Comparison of ENCODE assay signal across 8 mouse cellular contexts in genomic region chr2:119113121-119113925, GRCm38 (mm10). TPM values are rescaled to one million over a fixed set of nuclear protein-coding genes. Genes with fewer than 3 reads are reported as not detected.
A peak's percentile ranks its signal among the peaks of the same experiment; 100 is the strongest.
DNase-seq lines count a peak whose midpoint lies in the region; ATAC-seq and TF ChIP-seq lines count a peak whose summit lies in the region.

No protein-coding gene starts in this region.

- peaks cover 24% of the 10 kb centered on the region for H3K36me3 ChIP-seq in lung, embryonic 14.5 days (ENCODE audit: insufficient read depth)
- H3K36me3 ChIP-seq in hindbrain, postnatal 0 days (ENCODE audit: insufficient read depth, low read length), result no peaks in the 10 kb centered on the region

- intact Hi-C loops in left cerebral cortex, postnatal 14 days (cut with DNase I), result no loop called here

- no peaks in the 10 kb centered on the region for H3K9me3 ChIP-seq in lung, embryonic 14.5 days (ENCODE audit: low read depth, low read length)
- H3K9me3 ChIP-seq in hindbrain, postnatal 0 days (ENCODE audit: low read length), result no peaks in the 10 kb centered on the region

- peak; percentile 18 for DNase-seq in lung, embryonic 14.5 days
- DNase-seq in lung, postnatal 4 days, result no peak
- DNase-seq in hindbrain, postnatal 0 days (ENCODE audit: low spot score), result no peak
- DNase-seq in left cerebral cortex, postnatal 14 days (ENCODE audit: low spot score in 2 of 2), result no peak
- no peak for DNase-seq in retina, postnatal 1 day
- no peak for DNase-seq in gastrocnemius, adult 8-10 months (ENCODE audit: low spot score in 2 of 2)

- no peak for ATAC-seq in lung, embryonic 14.5 days (ENCODE audit: insufficient read depth)
- no peak for ATAC-seq in hindbrain, postnatal 0 days
- ATAC-seq in monocyte, adult 5-6 weeks (replicated peaks; ENCODE audit: insufficient number of reproducible peaks, low FRiP score, low TSS enrichment, poor library complexity, severe bottlenecking), result peak; percentile 18; the same call in 1 of the 2 replicates

- H3K4me2 ChIP-seq in lung, embryonic 14.5 days, result peak overlapping the region; percentile 73
- peak overlapping the region; percentile 99 for H3K4me2 ChIP-seq in hindbrain, postnatal 0 days (ENCODE audit: low read depth, low read length)

- WGBS in lung, embryonic 14.5 days, result 8% methylated on average over 20 of the region's 20 CpGs
- 12% methylated on average over 20 of the region's 20 CpGs for WGBS in hindbrain, postnatal 0 days

- peaks cover 5% of the 10 kb centered on the region for H3K4me1 ChIP-seq in lung, embryonic 14.5 days (ENCODE audit: insufficient read depth)
- H3K4me1 ChIP-seq in brown adipose tissue, adult 24 weeks (ENCODE audit: control insufficient read depth, insufficient read depth, insufficient read length, low read length), result no peaks in the 10 kb centered on the region
- H3K4me1 ChIP-seq in hindbrain, postnatal 0 days (ENCODE audit: insufficient read depth, low read length), result 0 out of 2 replicates have a peak, but pooled peaks cover 4% of the 10 kb centered on the region

- H3K27me3 ChIP-seq in lung, embryonic 14.5 days (ENCODE audit: insufficient read depth, low read length), result no peaks in the 10 kb centered on the region
- H3K27me3 ChIP-seq in hindbrain, postnatal 0 days (ENCODE audit: insufficient read depth, low read length), result no peaks in the 10 kb centered on the region

- peak overlapping the region; percentile 89 for H3K27ac ChIP-seq in lung, embryonic 14.5 days (ENCODE audit: low read depth)
- no peak overlapping the region for H3K27ac ChIP-seq in brown adipose tissue, adult 24 weeks (replicated peaks; ENCODE audit: low read depth, low read length)
- H3K27ac ChIP-seq in hindbrain, postnatal 0 days, result no peak overlapping the region

- peak overlapping the region; percentile 58 for H3K4me3 ChIP-seq in lung, embryonic 14.5 days (ENCODE audit: low read depth, low read length)
- H3K4me3 ChIP-seq in brown adipose tissue, adult 24 weeks (ENCODE audit: insufficient read depth, low read depth, low read length), result peak overlapping the region; percentile 98
- peak overlapping the region; percentile 70 for H3K4me3 ChIP-seq in hindbrain, postnatal 0 days (ENCODE audit: low read length)

- TF ChIP-seq CTCF in lung, embryonic 14.5 days (IDR thresholded peaks at IDR 0.05; ENCODE audit: low read depth), result no peak
- no peak for TF ChIP-seq CTCF in hindbrain, postnatal 0 days (IDR thresholded peaks at IDR 0.05; ENCODE audit: low read depth)

- H3K9ac ChIP-seq in lung, embryonic 14.5 days, result peak overlapping the region; percentile 59
- H3K9ac ChIP-seq in hindbrain, postnatal 0 days (replicated peaks; ENCODE audit: low read length), result peak overlapping the region; percentile 63

RNA-seq across cellular contexts. Expression of gene Rad51, which starts 0.7 kb away (rescaled TPM):
- 64.6 and 67.6 TPM in 2 replicates for polyA plus RNA-seq in lung, embryonic 14.5 days (2014; fragmentation: Nextera tagmentation; extraction: Ambion mirVana)
- polyA plus RNA-seq in brown adipose tissue, adult 24 weeks (2012; ENCODE audit: insufficient read depth, insufficient read length, missing spikeins), result 0.83 TPM in 1 of 2 replicates, not detected in the other
- total RNA-seq in hindbrain, postnatal 0 days (2014; rRNA removed), result 3.6 and 3.8 TPM in 2 replicates
- polyA plus RNA-seq in hindbrain, postnatal 0 days (2015; fragmentation: Nextera tagmentation; extraction: Ambion mirVana), result 9.0 and 9.6 TPM in 2 replicates
- total RNA-seq in monocyte, adult 5-6 weeks (2017), result 0.53 to 2.4 TPM (median 2.3 TPM) in 3 replicates
- total RNA-seq in left cerebral cortex, postnatal 14 days (2021), result 1 to 10 TPM; 1.5 to 3.3 TPM
- total RNA-seq in gastrocnemius, adult 8-10 months (2022), result 1 to 10 TPM in 3 of 4 experiments, under 1 TPM in 1; 0.74 to 1.8 (median 1.2) TPM

RNA-seq across cellular contexts. Expression of gene Rmdn3, which starts 43.5 kb away (rescaled TPM):
- 36.1 and 38.9 TPM in 2 replicates for polyA plus RNA-seq in lung, embryonic 14.5 days (2014; fragmentation: Nextera tagmentation; extraction: Ambion mirVana)
- polyA plus RNA-seq in brown adipose tissue, adult 24 weeks (2012; ENCODE audit: insufficient read depth, insufficient read length, missing spikeins), result 124 and 184 TPM in 2 replicates
- total RNA-seq in hindbrain, postnatal 0 days (2014; rRNA removed), result 30.5 and 34.7 TPM in 2 replicates
- 38.7 and 39.8 TPM in 2 replicates for polyA plus RNA-seq in hindbrain, postnatal 0 days (2015; fragmentation: Nextera tagmentation; extraction: Ambion mirVana)
- total RNA-seq in monocyte, adult 5-6 weeks (2017), result 22.5 to 29.1 TPM (median 25.2 TPM) in 3 replicates
- total RNA-seq in left cerebral cortex, postnatal 14 days (2021), result 10 to 100 TPM; 49.0 to 49.3 TPM
- 1 to 10 TPM; 3.2 to 6.7 (median 4.8) TPM for total RNA-seq in gastrocnemius, adult 8-10 months (2022)

RNA-seq across cellular contexts. Expression of gene Gchfr, which starts 54.2 kb away (rescaled TPM):
- 24.9 and 25.3 TPM in 2 replicates for polyA plus RNA-seq in lung, embryonic 14.5 days (2014; fragmentation: Nextera tagmentation; extraction: Ambion mirVana)
- 1.7 and 2.4 TPM in 2 replicates for polyA plus RNA-seq in brown adipose tissue, adult 24 weeks (2012; ENCODE audit: insufficient read depth, insufficient read length, missing spikeins)
- total RNA-seq in hindbrain, postnatal 0 days (2014; rRNA removed), result 9.8 and 17.7 TPM in 2 replicates
- 16.8 and 19.2 TPM in 2 replicates for polyA plus RNA-seq in hindbrain, postnatal 0 days (2015; fragmentation: Nextera tagmentation; extraction: Ambion mirVana)
- total RNA-seq in monocyte, adult 5-6 weeks (2017), result 3.9 TPM in 1 of 3 replicates, not detected in the others
- not detected for total RNA-seq in left cerebral cortex, postnatal 14 days (2021)
- not detected for total RNA-seq in gastrocnemius, adult 8-10 months (2022)
